Mouse (Mus musculus) forebrain, embryonic 10.5 days (tissue): ENCODE data around the gene Dph6. TPM values are rescaled to one million over a fixed set of nuclear protein-coding genes. Genes with fewer than 3 reads are reported as not detected.

Experiments used
- DNase-seq: peaks from one replicate; pipeline ENCODE4 v3.0.0-alpha.2; 2017; ENCODE audit warnings: low spot score; ENCODE audit errors: extremely low spot score
- H3K27ac ChIP-seq: fragments of 300-500 bp; sonication (generic); 2 replicates; pipeline ENCODE4 v1.5.1; 2016; ENCODE audit warnings: mild to moderate bottlenecking
- H3K27me3 ChIP-seq: fragments of 300-500 bp; sonication (generic); 2 replicates; pipeline ENCODE4 v1.6.1; 2016; ENCODE audit warnings: mild to moderate bottlenecking; ENCODE audit not compliant: poor library complexity, severe bottlenecking
- H3K36me3 ChIP-seq: fragments of 300-500 bp; sonication (generic); replicated peaks from 2 replicates; pipeline ENCODE4 v1.6.1; 2016; ENCODE audit warnings: mild to moderate bottlenecking, moderate library complexity
- H3K4me1 ChIP-seq: fragments of 300-500 bp; sonication (generic); 2 replicates; pipeline ENCODE4 v1.6.1; 2016
- H3K4me3 ChIP-seq: fragments of 300-500 bp; sonication (generic); 2 replicates; pipeline ENCODE4 v1.5.1; 2016; ENCODE audit warnings: mild to moderate bottlenecking, moderate library complexity
- H3K9me3 ChIP-seq: fragments of 300-500 bp; sonication (generic); 2 replicates; pipeline ENCODE4 v1.6.1; 2016; ENCODE audit warnings: mild to moderate bottlenecking, moderate library complexity
- WGBS: fragments of 180-500 bp; shearing (Covaris S2); methylation state at CpG from one replicate; pipeline ENCODE4 v1.1.7; 2016; 5-methylcytosine and 5-hydroxymethylcytosine counted together
- polyA plus RNA-seq: library from polyadenylated mRNA; unstranded; fragments of >200 nt; fragmentation: Nextera tagmentation; extraction: Ambion mirVana; gene quantifications from 2 replicates; pipeline ENCODE4 v1.2.1, GENCODE M21; 2016

The Dph6 gene
- polyA plus RNA-seq, 1 experiment from 2014 or later, result 22.6 TPM

DNA sequence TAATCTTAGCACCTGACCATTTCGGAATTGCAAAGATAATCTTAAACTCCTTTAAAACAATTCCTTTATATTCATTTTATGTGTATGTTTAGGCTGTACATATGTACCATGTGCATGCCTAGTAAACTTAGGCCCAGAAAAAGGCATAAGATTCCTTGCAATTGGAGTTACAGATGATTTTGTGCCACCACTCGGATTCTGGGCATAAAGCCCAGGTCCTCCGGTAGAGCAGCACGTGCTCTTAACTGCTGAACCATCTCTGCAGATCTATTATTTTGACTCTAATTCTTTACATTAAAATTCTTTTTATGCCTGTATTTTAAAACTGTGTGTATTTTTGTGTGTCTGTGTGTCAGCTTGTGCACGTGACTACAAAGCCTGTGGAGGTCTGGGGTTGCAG, 134.3 kb downstream of the Dph6 start:
- Histone ChIP-seq H3K27ac (no peak overlapping the region), H3K4me3 (no peak overlapping the region), H3K27me3 (no peaks in the 10 kb centered on the region), H3K36me3 (no peaks in the 10 kb centered on the region), H3K9me3 (no peaks in the 10 kb centered on the region), H3K4me1 (no peaks in the 10 kb centered on the region)
- 93% methylated on average over 5 of the region's 5 CpGs for WGBS
- no peak for DNase-seq

- H3K27ac ChIP-seq, result no peak overlapping the region
- 89% methylated on average over 3 of the region's 3 CpGs for WGBS
- DNase-seq, result no peak
- no peak overlapping the region for H3K4me3 ChIP-seq
- no peaks in the 10 kb centered on the region for H3K4me1 ChIP-seq
- no peaks in the 10 kb centered on the region for H3K27me3 ChIP-seq
- H3K36me3 ChIP-seq, result no peaks in the 10 kb centered on the region
- H3K9me3 ChIP-seq, result no peaks in the 10 kb centered on the region
These were observed 134.9 kb downstream of the Dph6 start for GRCm38 (mm10) chr2:114519907-114520306.

DNA sequence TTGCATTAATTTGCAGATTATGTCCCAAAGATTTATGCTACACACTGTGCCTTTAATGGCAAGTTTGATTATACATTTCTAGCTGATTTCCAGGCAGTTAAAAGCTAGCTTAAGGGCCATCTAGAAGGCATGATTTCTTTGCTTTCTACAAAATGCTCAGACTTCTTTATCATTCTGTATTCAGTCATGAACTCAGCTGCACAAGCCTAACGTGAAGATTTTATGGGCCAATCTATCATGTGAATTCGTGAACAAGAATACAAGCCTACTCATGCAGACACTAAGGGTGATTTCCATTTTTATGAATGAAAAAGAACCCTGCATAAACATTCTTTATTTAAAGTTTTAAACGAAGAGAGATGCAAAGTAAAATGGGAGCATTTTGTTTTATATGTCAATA, 162.4 kb downstream of the Dph6 start:
- no peaks in the 10 kb centered on the region for H3K9me3 ChIP-seq
- WGBS, result 74% methylated on average over 3 of the region's 3 CpGs

GRCm38 (mm10) chr2:114491907-114492306, 162.9 kb downstream of the Dph6 start:
- H3K4me1 ChIP-seq, result no peaks in the 10 kb centered on the region
- no peaks in the 10 kb centered on the region for H3K27me3 ChIP-seq
- no peak for DNase-seq
- no peaks in the 10 kb centered on the region for H3K36me3 ChIP-seq
- no peak overlapping the region for H3K27ac ChIP-seq
- 90% methylated on average over 3 of the region's 3 CpGs for WGBS
- no peak overlapping the region for H3K4me3 ChIP-seq
- no peaks in the 10 kb centered on the region for H3K9me3 ChIP-seq

More for the DNA sequence above, 162.4 kb downstream of the Dph6 start:
- no peak overlapping the region for H3K4me3 ChIP-seq
- H3K4me1 ChIP-seq, result no peaks in the 10 kb centered on the region
- DNase-seq, result no peak
- H3K27me3 ChIP-seq, result no peaks in the 10 kb centered on the region
- no peak overlapping the region for H3K27ac ChIP-seq
- no peaks in the 10 kb centered on the region for H3K36me3 ChIP-seq

- H3K4me1 ChIP-seq, result no peaks in the 10 kb centered on the region
- DNase-seq, result no peak
These were observed 167.8 kb downstream of the Dph6 start for GRCm38 (mm10) chr2:114486980-114487379.

More at GRCm38 (mm10) chr2:114486980-114487379, 167.8 kb downstream of the Dph6 start:
- Histone ChIP-seq H3K27me3 (no peaks in the 10 kb centered on the region), H3K27ac (no peak overlapping the region), H3K36me3 (no peaks in the 10 kb centered on the region), H3K4me3 (no peak overlapping the region), H3K9me3 (no peaks in the 10 kb centered on the region)
